Mouse (Mus musculus) hindbrain, embryonic 14.5 days (tissue): ENCODE data around the gene Flnb. TPM values are rescaled to one million over a fixed set of nuclear protein-coding genes. Genes with fewer than 3 reads are reported as not detected.

ENCODE experiments used
- ATAC-seq: fragments of 200-750 bp; cut with Nextera tagmentation; 2 replicates; pipeline ENCODE4 v1.8.0; 2017; ENCODE audit warnings: moderate number of reproducible peaks, mild to moderate bottlenecking, moderate TSS enrichment, moderate library complexity; ENCODE audit not compliant: low FRiP score
- DNase-seq: peaks from one replicate; pipeline ENCODE4 v3.0.0-alpha.2; 2015; ENCODE audit warnings: low spot score
- H3K27ac ChIP-seq: fragments of 300-500 bp; sonication (generic); 2 replicates; pipeline ENCODE4 v1.5.1; 2014; ENCODE audit warnings: mild to moderate bottlenecking, moderate library complexity
- H3K27me3 ChIP-seq: fragments of 300-500 bp; sonication (generic); 2 replicates; pipeline ENCODE4 v1.6.1; 2014; ENCODE audit warnings: mild to moderate bottlenecking, low read length, mixed read lengths; ENCODE audit not compliant: control insufficient read depth, insufficient read depth
- H3K36me3 ChIP-seq: fragments of 300-500 bp; sonication (generic); replicated peaks from 2 replicates; pipeline ENCODE4 v1.6.1; 2014; ENCODE audit not compliant: control insufficient read depth, insufficient read depth
- H3K4me1 ChIP-seq: fragments of 300-500 bp; sonication (generic); replicated peaks from 2 replicates; pipeline ENCODE4 v1.6.1; 2014; ENCODE audit warnings: antibody characterized with exemption, low read length, mixed read lengths; ENCODE audit not compliant: control insufficient read depth, insufficient read depth
- H3K4me2 ChIP-seq: fragments of 300-500 bp; sonication (generic); replicated peaks from 2 replicates; pipeline ENCODE4 v1.6.1; 2014; ENCODE audit warnings: mild to moderate bottlenecking, moderate library complexity
- H3K4me3 ChIP-seq: fragments of 300-500 bp; sonication (generic); replicated peaks from 2 replicates; pipeline ENCODE4 v1.5.1; 2014; ENCODE audit warnings: mild to moderate bottlenecking, low read length
- H3K9ac ChIP-seq: fragments of 300-500 bp; sonication (generic); 2 replicates; pipeline ENCODE4 v1.6.1; 2014
- H3K9me3 ChIP-seq: fragments of 300-500 bp; sonication (generic); 2 replicates; pipeline ENCODE4 v1.6.1; 2016; ENCODE audit warnings: low read length; ENCODE audit not compliant: control insufficient read depth
- WGBS: fragments of 180-500 bp; shearing (Covaris S2); extraction: QIAGEN DNeasy Blood & Tissue Kit; methylation state at CpG from one replicate; pipeline ENCODE4 v1.1.7; 2014; 5-methylcytosine and 5-hydroxymethylcytosine counted together
- polyA plus RNA-seq: library from polyadenylated mRNA; unstranded; fragments of >200 nt; fragmentation: Nextera tagmentation; extraction: Ambion mirVana; gene quantifications from 2 replicates; pipeline ENCODE4 v1.2.1, GENCODE M21; 2014

The Flnb gene
- polyA plus RNA-seq, 1 experiment from 2014 or later = 9.0 TPM

GRCm38 (mm10) chr14:7867224-7867623 lies 49.5 kb downstream of the Flnb start:
- no peak for ATAC-seq
- Histone ChIP-seq H3K36me3 (peaks cover 32% of the 10 kb centered on the region), H3K4me1 (no peaks in the 10 kb centered on the region), H3K27me3 (no peaks in the 10 kb centered on the region), H3K27ac (no peak overlapping the region), H3K4me2 (no peak overlapping the region), H3K9me3 (no peaks in the 10 kb centered on the region), H3K9ac (no peak overlapping the region), H3K4me3 (no peak overlapping the region)
- 94% methylated on average over 7 of the region's 7 CpGs for WGBS
- DNase-seq = no peak

DNA sequence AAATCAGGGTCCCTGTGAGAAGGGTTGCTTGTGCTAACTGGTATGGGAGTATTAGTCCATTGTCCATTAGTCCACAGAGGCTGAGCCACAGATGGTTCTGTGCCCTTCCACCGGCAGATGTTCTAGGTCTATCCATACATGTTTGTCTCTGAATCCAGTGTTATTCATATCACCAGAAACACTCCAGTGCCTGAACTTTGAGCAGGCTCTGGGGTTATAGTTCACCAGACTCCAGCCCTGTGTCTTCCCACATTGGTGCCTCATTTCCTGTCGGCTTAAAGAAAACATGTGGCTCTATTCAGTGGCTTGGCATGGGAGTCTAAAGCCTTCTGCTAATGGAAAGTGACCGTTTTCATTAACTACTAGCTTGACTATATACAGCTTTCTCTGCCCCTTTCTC lies 50.1 kb downstream of the Flnb start:
- Histone ChIP-seq H3K4me2 (no peak overlapping the region), H3K4me1 (no peaks in the 10 kb centered on the region), H3K9ac (no peak overlapping the region), H3K4me3 (no peak overlapping the region), H3K36me3 (peaks cover 38% of the 10 kb centered on the region), H3K27ac (no peak overlapping the region), H3K27me3 (no peaks in the 10 kb centered on the region), H3K9me3 (no peaks in the 10 kb centered on the region)
- no peak for DNase-seq
- no peak for ATAC-seq
- WGBS = 80% methylated on average over 3 of the region's 3 CpGs

- Histone ChIP-seq H3K36me3 (peaks cover 51% of the 10 kb centered on the region), H3K27me3 (no peaks in the 10 kb centered on the region), H3K4me3 (no peak overlapping the region), H3K9me3 (no peaks in the 10 kb centered on the region), H3K27ac (no peak overlapping the region), H3K4me1 (no peaks in the 10 kb centered on the region), H3K4me2 (no peak overlapping the region), H3K9ac (no peak overlapping the region)
- DNase-seq (no peak), ATAC-seq (no peak)
- WGBS = 99% methylated on average over 6 of the region's 6 CpGs
Observed at GRCm38 (mm10) chr14:7869796-7870195, 52.0 kb downstream of the Flnb start.

- Histone ChIP-seq H3K27ac (no peak overlapping the region), H3K4me1 (no peaks in the 10 kb centered on the region), H3K36me3 (peaks cover 47% of the 10 kb centered on the region), H3K4me3 (no peak overlapping the region), H3K9me3 (no peaks in the 10 kb centered on the region), H3K9ac (no peak overlapping the region), H3K4me2 (no peak overlapping the region), H3K27me3 (no peaks in the 10 kb centered on the region)
- WGBS = 90% methylated on average over 2 of the region's 2 CpGs
- ATAC-seq (no peak), DNase-seq (no peak)
Observed at GRCm38 (mm10) chr14:7873552-7873951, 55.8 kb downstream of the Flnb start.

GRCm38 (mm10) chr14:7874495-7874894 lies 56.7 kb downstream of the Flnb start:
- H3K9ac ChIP-seq = no peak overlapping the region
- DNase-seq = no peak
- ATAC-seq = no peak
- H3K4me3 ChIP-seq = no peak overlapping the region
- no peaks in the 10 kb centered on the region for H3K9me3 ChIP-seq
- H3K4me2 ChIP-seq = no peak overlapping the region
- H3K27ac ChIP-seq = no peak overlapping the region
- no peaks in the 10 kb centered on the region for H3K27me3 ChIP-seq
- H3K4me1 ChIP-seq = no peaks in the 10 kb centered on the region
- H3K36me3 ChIP-seq = peaks cover 44% of the 10 kb centered on the region
- WGBS = 84% methylated on average over 4 of the region's 4 CpGs

DNA sequence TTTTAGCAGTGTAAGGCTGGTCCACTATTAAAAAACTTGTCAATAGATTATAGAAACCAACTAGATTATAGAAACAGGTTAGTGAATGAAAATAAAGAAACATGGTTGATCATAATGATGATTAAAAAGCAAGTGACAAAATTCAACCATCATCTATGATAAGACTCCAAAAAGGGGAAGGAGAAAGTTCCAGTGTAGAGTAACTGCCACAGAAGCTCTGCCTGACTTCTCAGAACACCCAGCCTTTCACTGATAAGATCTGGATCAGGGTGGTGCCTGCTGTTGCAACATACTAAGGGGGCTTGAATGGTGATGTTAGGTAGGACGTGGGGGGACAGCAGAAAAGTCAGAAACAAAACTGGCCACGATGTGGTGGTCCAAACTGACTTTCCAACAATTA lies 60.2 kb downstream of the Flnb start:
- Histone ChIP-seq H3K4me3 (no peak overlapping the region), H3K27me3 (no peaks in the 10 kb centered on the region), H3K9me3 (no peaks in the 10 kb centered on the region), H3K4me2 (no peak overlapping the region), H3K27ac (no peak overlapping the region), H3K9ac (no peak overlapping the region), H3K4me1 (no peaks in the 10 kb centered on the region), H3K36me3 (peaks cover 34% of the 10 kb centered on the region)
- no peak for ATAC-seq
- DNase-seq = no peak
- WGBS = 84% methylated on average over 2 of the region's 2 CpGs

DNA sequence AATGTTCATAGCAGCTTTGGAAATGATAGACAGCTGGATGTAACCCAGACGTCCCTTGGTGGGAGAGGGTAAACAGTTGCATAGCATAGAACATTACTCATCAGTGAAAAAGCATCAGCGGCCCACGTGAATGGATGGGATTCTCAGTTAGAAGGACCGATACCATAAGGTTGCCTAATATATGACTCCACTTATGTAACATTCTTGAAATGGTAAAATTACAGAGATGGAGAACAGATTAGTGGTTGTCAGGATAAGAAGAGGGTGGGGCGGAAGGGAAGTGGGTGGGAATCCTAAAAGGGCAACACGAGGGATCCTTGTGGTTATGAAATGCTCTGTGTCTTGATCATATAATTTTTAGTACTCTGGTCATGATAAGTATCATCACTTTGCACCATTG lies 62.6 kb downstream of the Flnb start:
- Histone ChIP-seq H3K36me3 (peaks cover 45% of the 10 kb centered on the region), H3K4me1 (no peaks in the 10 kb centered on the region), H3K9ac (no peak overlapping the region), H3K4me2 (no peak overlapping the region), H3K9me3 (no peaks in the 10 kb centered on the region), H3K27me3 (no peaks in the 10 kb centered on the region), H3K4me3 (no peak overlapping the region), H3K27ac (no peak overlapping the region)
- no peak for DNase-seq
- ATAC-seq = no peak
- WGBS = 94% methylated on average over 6 of the region's 6 CpGs

DNA sequence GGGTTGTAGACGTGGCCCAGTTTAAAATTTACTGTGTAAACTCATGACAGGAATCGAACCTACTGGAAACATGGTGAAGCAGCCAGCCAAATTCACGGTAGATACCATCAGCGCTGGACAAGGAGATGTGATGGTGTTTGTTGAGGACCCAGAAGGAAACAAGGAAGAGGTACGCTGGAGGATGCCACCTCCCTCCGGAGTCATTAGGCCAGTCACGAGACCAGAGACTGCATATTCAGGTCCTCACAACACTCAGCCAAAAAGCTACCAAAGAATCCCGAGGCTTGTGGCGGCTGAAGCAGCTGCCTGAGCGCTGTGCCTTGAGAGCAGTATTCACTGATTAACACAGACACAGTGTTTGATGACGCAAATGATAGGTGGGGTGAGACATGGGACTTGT lies 63.8 kb downstream of the Flnb start:
- DNase-seq (no peak), ATAC-seq (no peak)
- Histone ChIP-seq H3K9ac (no peak overlapping the region), H3K36me3 (peaks cover 53% of the 10 kb centered on the region), H3K4me2 (no peak overlapping the region), H3K9me3 (no peaks in the 10 kb centered on the region), H3K4me1 (no peaks in the 10 kb centered on the region), H3K4me3 (no peak overlapping the region), H3K27me3 (no peaks in the 10 kb centered on the region), H3K27ac (no peak overlapping the region)
- WGBS = 95% methylated on average over 11 of the region's 11 CpGs

DNA sequence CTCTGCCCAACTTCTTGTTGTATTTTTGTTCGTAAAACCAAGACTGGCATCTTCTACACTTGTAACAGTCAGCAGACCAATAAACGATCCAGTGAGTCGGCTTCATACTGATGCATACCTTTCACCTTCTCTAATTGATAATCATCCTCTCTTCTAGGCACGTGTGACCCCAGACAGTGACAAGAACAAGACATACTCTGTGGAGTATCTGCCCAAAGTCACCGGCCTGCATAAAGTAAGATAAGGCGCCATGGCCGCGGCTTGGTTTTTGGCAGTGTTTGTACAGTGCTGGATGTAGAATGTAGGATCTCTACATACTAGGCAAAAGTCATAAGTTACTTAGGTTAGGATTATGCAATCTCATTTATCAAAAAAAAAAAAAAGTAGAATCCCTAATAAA lies 64.3 kb downstream of the Flnb start:
- Histone ChIP-seq H3K9me3 (no peaks in the 10 kb centered on the region), H3K36me3 (peaks cover 57% of the 10 kb centered on the region), H3K27me3 (no peaks in the 10 kb centered on the region), H3K4me3 (no peak overlapping the region), H3K4me1 (no peaks in the 10 kb centered on the region), H3K9ac (no peak overlapping the region), H3K27ac (no peak overlapping the region), H3K4me2 (no peak overlapping the region)
- ATAC-seq = no peak
- WGBS = 96% methylated on average over 8 of the region's 8 CpGs
- no peak for DNase-seq

DNA sequence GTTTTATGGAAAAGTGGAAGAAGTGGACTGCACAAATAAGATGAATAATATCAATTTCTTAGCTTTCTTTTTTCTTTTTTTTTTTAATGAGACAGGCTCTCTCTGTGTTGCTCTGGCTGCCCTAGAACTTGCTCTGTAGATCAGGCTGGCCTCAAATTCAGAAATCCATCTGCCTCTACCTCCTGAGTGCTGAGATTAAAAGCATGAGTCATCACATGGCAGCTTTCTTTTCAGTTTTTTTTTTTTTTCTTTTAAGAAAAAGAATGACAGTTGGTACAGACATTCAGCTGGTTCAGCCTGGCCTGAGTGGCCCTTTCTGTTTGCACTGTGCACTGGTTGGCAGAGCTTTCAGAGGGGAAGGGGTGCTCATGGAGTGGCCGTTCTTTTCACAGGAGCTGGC lies 66.4 kb downstream of the Flnb start:
- H3K27me3 ChIP-seq = no peaks in the 10 kb centered on the region
- H3K4me1 ChIP-seq = peaks cover 7% of the 10 kb centered on the region; the same call in 1 of the 2 replicates
- ATAC-seq (no peak), DNase-seq (no peak)
- H3K27ac ChIP-seq = no peak overlapping the region
- H3K4me3 ChIP-seq = no peak overlapping the region
- WGBS = 75% methylated on average over 1 of the region's 1 CpGs
- H3K9ac ChIP-seq = no peak overlapping the region
- peaks cover 56% of the 10 kb centered on the region for H3K36me3 ChIP-seq
- no peaks in the 10 kb centered on the region for H3K9me3 ChIP-seq
- H3K4me2 ChIP-seq = no peak overlapping the region
